Mouse (Mus musculus) adipocyte (in vitro differentiated cells): ENCODE measurements around the gene Ybx3.

Experiments used
- DNase-seq: peaks from one replicate; pipeline ENCODE4 v3.0.0-alpha.2; 2016; ENCODE audit warnings: low spot score

Ybx3 gene

GRCm38 (mm10) chr6:131327076-131327475, 61.2 kb downstream of the Ybx3 start:
- DNase-seq, result no peak

- DNase-seq, result no peak
Measured at GRCm38 (mm10) chr6:131321854-131322639, 66.2 kb downstream of the Ybx3 start.

GRCm38 (mm10) chr6:131316155-131317101, 71.8 kb downstream of the Ybx3 start:
- DNase-seq, result peak; percentile 20
